Mouse (Mus musculus) MEL (cell line): Measurements from ENCODE around the gene Zbtb22.

Source experiments
- BHLHE40 ChIP-seq: IDR thresholded peaks from 2 replicates; pipeline ENCODE4 v1.6.1; 2012; ENCODE audit warnings: low read depth, mild to moderate bottlenecking, inconsistent platforms, low read length, improper control_type of control experiment, borderline replicate concordance
- CHD2 ChIP-seq: IDR thresholded peaks from 2 replicates; pipeline ENCODE4 v1.6.1; 2011; ENCODE audit warnings: low read length, improper control_type of control experiment
- CTCF ChIP-seq, 3 experiments: IDR thresholded peaks in 2 of 3; conservative IDR thresholded peaks in 1 of 3; 2 replicates each; pipeline ENCODE4 v1.5.1; 2011 to 2012; ENCODE audit warnings: low read length in 3 of 3, low read depth in 2 of 3, mild to moderate bottlenecking in 2 of 3, improper control_type of control experiment in 1 of 3, inconsistent platforms in 1 of 3, mixed read lengths in 1 of 3, moderate library complexity in 1 of 3; ENCODE audit not compliant: control insufficient read depth in 1 of 3, insufficient read depth in 1 of 3, poor library complexity in 1 of 3, severe bottlenecking in 1 of 3
- GABPA ChIP-seq: IDR thresholded peaks from 2 replicates; pipeline ENCODE4 v1.6.1; 2012; ENCODE audit warnings: low read depth, mild to moderate bottlenecking, inconsistent platforms, low read length, improper control_type of control experiment, moderate library complexity
- POLR2A ChIP-seq, 2 experiments: IDR thresholded peaks; 2 replicates each; pipeline ENCODE4 v1.6.1; 2011 to 2012; ENCODE audit warnings: low read length in 2 of 2, mild to moderate bottlenecking in 2 of 2, control low read depth in 1 of 2, improper control_type of control experiment in 1 of 2, low read depth in 1 of 2, moderate library complexity in 1 of 2; ENCODE audit not compliant: control insufficient read depth in 1 of 2, insufficient read depth in 1 of 2, poor library complexity in 1 of 2
- TBP ChIP-seq: IDR thresholded peaks from 2 replicates; pipeline ENCODE4 v1.8.0; 2011; ENCODE audit warnings: low read depth, low read length, improper control_type of control experiment
- TCF12 ChIP-seq: IDR thresholded peaks from 2 replicates; pipeline ENCODE4 v1.6.1; 2014; ENCODE audit warnings: low read depth, mild to moderate bottlenecking, inconsistent platforms, low read length, improper control_type of control experiment, moderate library complexity
- ZC3H11A ChIP-seq: IDR thresholded peaks from 2 replicates; pipeline ENCODE4 v1.6.1; 2012; ENCODE audit warnings: low read depth, mild to moderate bottlenecking, inconsistent platforms, low read length, improper control_type of control experiment

DNA sequence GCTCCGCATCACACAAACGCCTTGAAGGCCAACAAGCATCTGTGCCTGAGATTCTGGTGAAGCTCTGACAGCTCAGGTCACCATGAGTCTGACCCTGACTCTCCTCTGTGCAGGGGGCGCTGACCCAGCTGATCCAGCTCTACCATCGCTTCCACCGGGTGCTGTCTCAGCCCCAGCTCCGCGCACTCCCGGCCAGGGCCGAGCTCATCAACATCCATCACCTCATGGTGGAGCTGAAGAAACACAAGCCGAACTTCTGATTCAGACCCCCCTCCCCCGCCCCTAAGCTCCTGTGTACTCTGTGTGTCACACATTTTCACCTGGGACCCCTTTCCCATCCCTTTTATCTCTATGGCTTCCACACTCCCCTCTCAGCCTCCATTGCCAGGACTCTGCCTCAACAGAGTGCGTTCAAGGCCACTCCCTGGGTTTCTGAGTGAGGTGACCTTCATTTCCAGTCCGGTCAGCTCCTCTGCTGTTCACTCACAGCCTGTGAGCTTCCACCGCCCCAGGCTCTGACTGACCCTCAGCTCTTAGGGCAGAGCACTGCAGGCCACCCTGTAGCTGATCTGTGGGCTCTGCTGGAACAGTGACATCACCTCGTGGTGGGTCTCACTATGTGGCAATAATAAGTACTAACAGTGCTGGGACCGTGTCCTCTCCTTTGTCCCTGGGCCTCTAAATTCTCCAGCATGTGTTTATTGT lies 50.3 kb downstream of the Zbtb22 start:
- TF ChIP-seq GABPA (no peak), CHD2 (no peak), BHLHE40 (no peak), POLR2A (IDR thresholded peaks at IDR 0.05; ENCODE audit: control insufficient read depth in 1 of 2, insufficient read depth in 1 of 2, low read depth in 1 of 2, low read length in 2 of 2, poor library complexity in 1 of 2) (no peak), TBP (no peak), TCF12 (no peak), CTCF (IDR thresholded peaks at IDR 0.05 in 2 of 3, conservative IDR thresholded peaks at IDR 0.05 in 1 of 3; ENCODE audit: control insufficient read depth in 1 of 3, insufficient read depth in 1 of 3, low read depth in 2 of 3, low read length in 3 of 3, poor library complexity in 1 of 3, severe bottlenecking in 1 of 3) (no peak), ZC3H11A (no peak)
